Mouse (Mus musculus) heart, postnatal 0 days (tissue): Measurements from ENCODE around the gene Sost.

Source experiments
- CTCF ChIP-seq: IDR thresholded peaks from 2 replicates; pipeline ENCODE4 v1.5.1; 2016; ENCODE audit warnings: antibody characterized with exemption, control low read depth, low read depth
- EP300 ChIP-seq: IDR thresholded peaks from 2 replicates; pipeline ENCODE4 v1.6.1; 2016; ENCODE audit warnings: antibody characterized with exemption, low read depth

DNA sequence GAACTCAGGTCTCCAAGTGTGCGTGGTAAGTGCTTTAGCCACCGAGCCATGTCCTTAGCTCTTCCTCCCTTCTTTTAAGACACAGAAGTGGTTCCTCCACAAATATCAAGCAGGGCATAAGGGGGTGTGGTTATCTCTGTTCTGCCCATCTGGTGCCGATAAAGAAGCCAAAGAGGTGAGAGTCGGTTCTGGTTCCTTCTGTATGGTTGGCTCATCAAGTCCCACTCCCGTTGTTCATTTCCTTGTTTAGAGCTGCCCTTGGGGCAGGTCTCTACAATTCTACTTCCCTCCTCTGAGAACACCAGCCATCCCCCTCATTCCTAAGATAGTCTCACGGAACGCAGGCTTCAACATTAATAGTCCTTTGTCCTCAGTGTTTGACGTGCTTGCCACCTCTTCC is 27.3 kb upstream of the Sost start:
- no peak for TF ChIP-seq CTCF
- 0 out of 2 replicates have a peak, but pooled peaks have one; percentile 63 for TF ChIP-seq EP300
